Mouse (Mus musculus) heart, embryonic 14.5 days (tissue): ENCODE data around the gene Olfr1198. TPM values are rescaled to one million over a fixed set of nuclear protein-coding genes. Genes with fewer than 3 reads are reported as not detected.

Source experiments
- ATAC-seq: fragments of 200-750 bp; cut with Nextera tagmentation; 2 replicates; pipeline ENCODE4 v1.8.0; 2017; ENCODE audit warnings: low read depth, moderate TSS enrichment; ENCODE audit not compliant: insufficient number of reproducible peaks, insufficient read depth, low FRiP score
- H3K27ac ChIP-seq, 2 experiments: fragments of 200-500 bp in 1 of 2; fragments of 300-500 bp in 1 of 2; sonication (generic) in 1 of 2; replicated peaks in 1 of 2; 2 replicates each; pipeline ENCODE4 v1.5.1; 2012 to 2014; ENCODE audit warnings: low read depth in 2 of 2, low read length in 2 of 2, control low read depth in 1 of 2, mild to moderate bottlenecking in 1 of 2, mixed read lengths in 1 of 2; ENCODE audit not compliant: control insufficient read depth in 1 of 2, insufficient read depth in 1 of 2
- H3K27me3 ChIP-seq: fragments of 300-500 bp; sonication (generic); 2 replicates; pipeline ENCODE4 v1.6.1; 2014; ENCODE audit warnings: mild to moderate bottlenecking, low read length, control low read depth; ENCODE audit not compliant: control insufficient read depth, insufficient read depth
- H3K36me3 ChIP-seq: fragments of 300-500 bp; sonication (generic); 2 replicates; pipeline ENCODE4 v1.6.1; 2014; ENCODE audit warnings: mild to moderate bottlenecking, control low read depth, low read length, mixed read lengths; ENCODE audit not compliant: control insufficient read depth, insufficient read depth
- H3K4me1 ChIP-seq, 2 experiments: fragments of 200-500 bp in 1 of 2; fragments of 300-500 bp in 1 of 2; sonication (generic) in 1 of 2; 2 replicates each; pipeline ENCODE4 v1.6.1; 2012 to 2014; ENCODE audit warnings: low read length in 2 of 2, control low read depth in 1 of 2, mixed read lengths in 1 of 2; ENCODE audit not compliant: control insufficient read depth in 2 of 2, insufficient read depth in 2 of 2
- H3K4me2 ChIP-seq: fragments of 300-500 bp; sonication (generic); 2 replicates; pipeline ENCODE4 v1.6.1; 2014; ENCODE audit warnings: mild to moderate bottlenecking, low read length
- H3K4me3 ChIP-seq, 2 experiments: fragments of 200-500 bp in 1 of 2; fragments of 300-500 bp in 1 of 2; sonication (generic) in 1 of 2; 2 replicates each; pipeline ENCODE4 v1.5.1; 2012 to 2014; ENCODE audit warnings: low read length in 2 of 2, mild to moderate bottlenecking in 2 of 2, control low read depth in 1 of 2, low read depth in 1 of 2, moderate library complexity in 1 of 2; ENCODE audit not compliant: control insufficient read depth in 1 of 2, insufficient read depth in 1 of 2
- H3K9ac ChIP-seq: fragments of 300-500 bp; sonication (generic); 2 replicates; pipeline ENCODE4 v1.6.1; 2014; ENCODE audit warnings: mild to moderate bottlenecking, low read length
- H3K9me3 ChIP-seq: fragments of 300-500 bp; sonication (generic); 2 replicates; pipeline ENCODE4 v1.6.1; 2016; ENCODE audit warnings: low read length, control low read depth; ENCODE audit not compliant: control insufficient read depth
- WGBS: fragments of 180-500 bp; shearing (Covaris S2); extraction: QIAGEN DNeasy Blood & Tissue Kit; methylation state at CpG from one replicate; pipeline ENCODE4 v1.1.7; 2014; 5-methylcytosine and 5-hydroxymethylcytosine counted together
- polyA plus RNA-seq: library from polyadenylated mRNA; unstranded; fragments of >200 nt; fragmentation: Nextera tagmentation; extraction: Ambion mirVana; gene quantifications from 2 replicates; pipeline ENCODE4 v1.2.1, GENCODE M21; 2014

Olfr1198 gene
- not detected in 2 replicates for polyA plus RNA-seq

- no peaks in the 10 kb centered on the region for H3K27me3 ChIP-seq
- no peak within 1 kb of the TSS for H3K4me2 ChIP-seq
- H3K36me3 ChIP-seq: no peaks in the 10 kb centered on the region
- H3K4me1 ChIP-seq: no peaks in the 10 kb centered on the region
- no peak within 1 kb of the TSS for H3K9ac ChIP-seq
- no peaks in the 10 kb centered on the region for H3K9me3 ChIP-seq
- H3K27ac ChIP-seq: no peak within 1 kb of the TSS
- WGBS: 74% methylated on average over 2 of the region's 2 CpGs
- no peak within 1 kb of the TSS for H3K4me3 ChIP-seq
- ATAC-seq: no peak
Observed at GRCm38 (mm10) chr2:88751270-88751669, at the start of gene Olfr1198. Gene Olfr1198, minus strand, starts transcription at chr2:88751370.

GRCm38 (mm10) chr2:88792736-88793135, 41.6 kb upstream of the Olfr1198 start, which contains the start of gene Olfr1201:
Gene Olfr1201, plus strand, starts transcription at chr2:88793036.
- Histone ChIP-seq H3K9ac (no peak within 1 kb of the TSS), H3K27ac (no peak within 1 kb of the TSS), H3K27me3 (no peaks in the 10 kb centered on the region), H3K36me3 (no peaks in the 10 kb centered on the region), H3K9me3 (no peaks in the 10 kb centered on the region), H3K4me3 (no peak within 1 kb of the TSS), H3K4me2 (no peak within 1 kb of the TSS), H3K4me1 (no peaks in the 10 kb centered on the region)
- 78% methylated on average over 6 of the region's 6 CpGs for WGBS
- ATAC-seq: no peak

- no peaks in the 10 kb centered on the region for H3K27me3 ChIP-seq
- 65% methylated on average over 2 of the region's 2 CpGs for WGBS
- H3K4me2 ChIP-seq: no peak within 1 kb of the TSS
- H3K36me3 ChIP-seq: no peaks in the 10 kb centered on the region
- no peak within 1 kb of the TSS for H3K4me3 ChIP-seq
- H3K9ac ChIP-seq: no peak within 1 kb of the TSS
- ATAC-seq: no peak
- no peak within 1 kb of the TSS for H3K27ac ChIP-seq
- no peaks in the 10 kb centered on the region for H3K9me3 ChIP-seq
- no peaks in the 10 kb centered on the region for H3K4me1 ChIP-seq
Observed at GRCm38 (mm10) chr2:88770388-88770787, 19.2 kb upstream of the Olfr1198 start, which contains the start of gene Olfr1200. Gene Olfr1200, minus strand, starts transcription at chr2:88770488.

- no peak within 1 kb of the TSS for H3K4me3 ChIP-seq
- no peak within 1 kb of the TSS for H3K4me2 ChIP-seq
- no peaks in the 10 kb centered on the region for H3K36me3 ChIP-seq
- no peak within 1 kb of the TSS for H3K27ac ChIP-seq
- H3K9ac ChIP-seq: no peak within 1 kb of the TSS
- WGBS: 83% methylated on average over 2 of the region's 2 CpGs
- no peaks in the 10 kb centered on the region for H3K27me3 ChIP-seq
- no peaks in the 10 kb centered on the region for H3K4me1 ChIP-seq
- no peaks in the 10 kb centered on the region for H3K9me3 ChIP-seq
- no peak for ATAC-seq
Observed at GRCm38 (mm10) chr2:88760369-88760768, 9.2 kb upstream of the Olfr1198 start, which contains the start of gene Olfr1199. Gene Olfr1199, minus strand, starts transcription at chr2:88760469.

GRCm38 (mm10) chr2:88743379-88743778, 7.8 kb downstream of the Olfr1198 start:
- H3K9ac ChIP-seq: no peak overlapping the region
- H3K4me2 ChIP-seq: no peak overlapping the region
- no peak for ATAC-seq
- no peaks in the 10 kb centered on the region for H3K36me3 ChIP-seq
- H3K4me1 ChIP-seq: no peaks in the 10 kb centered on the region
- H3K9me3 ChIP-seq: no peaks in the 10 kb centered on the region
- WGBS: 62% methylated on average over 3 of the region's 3 CpGs
- H3K27ac ChIP-seq: no peak overlapping the region
- no peak overlapping the region for H3K4me3 ChIP-seq
- no peaks in the 10 kb centered on the region for H3K27me3 ChIP-seq

GRCm38 (mm10) chr2:88732266-88732665, 18.9 kb downstream of the Olfr1198 start, which contains the start of gene Olfr1197:
Gene Olfr1197, minus strand, starts transcription at chr2:88732366.
- H3K4me2 ChIP-seq: no peak within 1 kb of the TSS
- H3K9me3 ChIP-seq: no peaks in the 10 kb centered on the region
- no peak for ATAC-seq
- no peaks in the 10 kb centered on the region for H3K4me1 ChIP-seq
- no peaks in the 10 kb centered on the region for H3K27me3 ChIP-seq
- no peak within 1 kb of the TSS for H3K4me3 ChIP-seq
- no peak within 1 kb of the TSS for H3K9ac ChIP-seq
- WGBS: 75% methylated on average over 1 of the region's 1 CpGs
- no peak within 1 kb of the TSS for H3K27ac ChIP-seq
- no peaks in the 10 kb centered on the region for H3K36me3 ChIP-seq

- ATAC-seq: no peak
- no peaks in the 10 kb centered on the region for H3K9me3 ChIP-seq
- H3K4me1 ChIP-seq: no peaks in the 10 kb centered on the region
- H3K9ac ChIP-seq: no peak within 1 kb of the TSS
- H3K36me3 ChIP-seq: no peaks in the 10 kb centered on the region
- no peaks in the 10 kb centered on the region for H3K27me3 ChIP-seq
- WGBS: 75% methylated on average over 2 of the region's 2 CpGs
- H3K4me3 ChIP-seq: no peak within 1 kb of the TSS
- no peak within 1 kb of the TSS for H3K4me2 ChIP-seq
- H3K27ac ChIP-seq: no peak within 1 kb of the TSS
Observed at GRCm38 (mm10) chr2:88704497-88704896, 46.7 kb downstream of the Olfr1198 start, which contains the start of gene Olfr1196. Gene Olfr1196, minus strand, starts transcription at chr2:88704597.
